Mouse (Mus musculus) retina, postnatal 1 day (tissue): ENCODE measurements around the gene Gm21719.
"Not testable (repeated sequence)": the region's sequence is repeated elsewhere in the genome, so short reads cannot be mapped to it uniquely, and the experiment has no call there.

Experiments used
- DNase-seq: peaks from one replicate; pipeline ENCODE4 v3.0.0-alpha.2; 2012

Gm21719 gene

GRCm38 (mm10) chrY:6682772-6683171 lies at the start of gene Gm21719:
Gm21719 (minus strand) TSS chrY:6682872.
- not testable (repeated sequence) for DNase-seq
